ENCODE assay signal across 17 mouse cellular contexts in genomic region chr9:27724576-27724975, GRCm38 (mm10).
DNase-seq lines count a peak whose midpoint lies in the region; ATAC-seq lines count a peak whose summit lies in the region.
"Had no signal": no experiment of that assay in that cellular context is flagged by ENCODE, and none has a peak within 500 bp of the region (broad histone marks: within the 10 kb centered on the region; RNA-seq: fewer than 3 reads in every experiment).

No protein-coding gene starts in this region.

- WGBS in hindbrain, embryonic 11.5 days = 85% methylated on average over 2 of the region's 2 CpGs

- H3K4me2 ChIP-seq in hindbrain, embryonic 11.5 days (replicated peaks; ENCODE audit: low read depth, low read length) = no peak overlapping the region
- H3K4me2 ChIP-seq: heart, embryonic 13.5 days; kidney, embryonic 15.5 days; lung, embryonic 14.5 days had no signal

- H3K9me3 ChIP-seq in hindbrain, embryonic 11.5 days (ENCODE audit: control insufficient read depth, low read length) = no peaks in the 10 kb centered on the region
- H3K9me3 ChIP-seq: heart, embryonic 13.5 days; kidney, embryonic 15.5 days had no signal

- peak; percentile 12 to 13 for DNase-seq in cerebellum, postnatal 36 days
- no peak for DNase-seq in cerebellum, adult 11 months
- peak; percentile 20 to 47 for DNase-seq in right cerebral cortex, adult 2 months (ENCODE audit: low spot score in 2 of 2)
- DNase-seq in right cerebral cortex, postnatal 14 days = no peak
- DNase-seq in left cerebral cortex, adult 18-20 months (ENCODE audit: low spot score in 2 of 2) = peak; percentile 31 to 46
- no peak for DNase-seq in urinary bladder, postnatal 14 days (ENCODE audit: low spot score)
- DNase-seq in hindbrain, embryonic 11.5 days (ENCODE audit: low spot score) = no peak
- no peak for DNase-seq in heart, adult 18-20 months
- DNase-seq: heart, postnatal 4 days; liver; lung, embryonic 14.5 days; midbrain, embryonic 14.5 days had no signal

- H3K27ac ChIP-seq in hindbrain, embryonic 11.5 days (ENCODE audit: low read depth, low read length) = no peak overlapping the region
- H3K27ac ChIP-seq: heart, embryonic 13.5 days; kidney, embryonic 15.5 days; left cerebral cortex, adult 2 months; macrophage; stomach, postnatal 0 days had no signal

- H3K36me3 ChIP-seq in hindbrain, embryonic 11.5 days (ENCODE audit: control insufficient read depth, insufficient read depth, low read length) = no peaks in the 10 kb centered on the region
- H3K36me3 ChIP-seq: heart, embryonic 13.5 days; kidney, embryonic 15.5 days had no signal

- H3K9ac ChIP-seq in hindbrain, embryonic 11.5 days (ENCODE audit: low read depth, low read length) = no peak overlapping the region
- H3K9ac ChIP-seq: heart, embryonic 13.5 days; kidney, embryonic 15.5 days; lung, embryonic 14.5 days had no signal

- ATAC-seq in hindbrain, embryonic 11.5 days (ENCODE audit: low FRiP score) = no peak

- H3K4me1 ChIP-seq in hindbrain, embryonic 11.5 days (replicated peaks; ENCODE audit: control insufficient read depth, insufficient read depth, low read length) = no peaks in the 10 kb centered on the region

- no peak overlapping the region for H3K4me3 ChIP-seq in hindbrain, embryonic 11.5 days (ENCODE audit: low read depth, low read length)
- H3K4me3 ChIP-seq: heart, embryonic 13.5 days; kidney, embryonic 15.5 days; left cerebral cortex, adult 2 months had no signal

- no peaks in the 10 kb centered on the region for H3K27me3 ChIP-seq in hindbrain, embryonic 11.5 days (ENCODE audit: control insufficient read depth, insufficient read depth, low read length)
- H3K27me3 ChIP-seq: kidney, embryonic 15.5 days had no signal

Comparison
In these comparisons a context has a peak if more than half of its experiments do, and no peak if none do; other contexts are left out.
1. DNase-seq: peak in cerebellum, postnatal 36 days (2 of 2), right cerebral cortex, adult 2 months (2 of 2) and left cerebral cortex, adult 18-20 months (2 of 2); none in cerebellum, adult 11 months (single experiment), right cerebral cortex, postnatal 14 days (single experiment), urinary bladder, postnatal 14 days (single experiment), hindbrain, embryonic 11.5 days (single experiment) and heart, adult 18-20 months (0 of 2).